Mouse (Mus musculus): Measurements from ENCODE around the gene Psma6. TPM values are rescaled to one million over a fixed set of nuclear protein-coding genes. Genes with fewer than 3 reads are reported as not detected.
"Not testable (repeated sequence)": the region's sequence is repeated elsewhere in the genome, so short reads cannot be mapped to it uniquely, and the experiment has no call there.

The Psma6 gene
- polyA plus RNA-seq (2014; fragmentation: Nextera tagmentation; extraction: Ambion mirVana): 336 and 340 TPM in 2 replicates

DNA sequence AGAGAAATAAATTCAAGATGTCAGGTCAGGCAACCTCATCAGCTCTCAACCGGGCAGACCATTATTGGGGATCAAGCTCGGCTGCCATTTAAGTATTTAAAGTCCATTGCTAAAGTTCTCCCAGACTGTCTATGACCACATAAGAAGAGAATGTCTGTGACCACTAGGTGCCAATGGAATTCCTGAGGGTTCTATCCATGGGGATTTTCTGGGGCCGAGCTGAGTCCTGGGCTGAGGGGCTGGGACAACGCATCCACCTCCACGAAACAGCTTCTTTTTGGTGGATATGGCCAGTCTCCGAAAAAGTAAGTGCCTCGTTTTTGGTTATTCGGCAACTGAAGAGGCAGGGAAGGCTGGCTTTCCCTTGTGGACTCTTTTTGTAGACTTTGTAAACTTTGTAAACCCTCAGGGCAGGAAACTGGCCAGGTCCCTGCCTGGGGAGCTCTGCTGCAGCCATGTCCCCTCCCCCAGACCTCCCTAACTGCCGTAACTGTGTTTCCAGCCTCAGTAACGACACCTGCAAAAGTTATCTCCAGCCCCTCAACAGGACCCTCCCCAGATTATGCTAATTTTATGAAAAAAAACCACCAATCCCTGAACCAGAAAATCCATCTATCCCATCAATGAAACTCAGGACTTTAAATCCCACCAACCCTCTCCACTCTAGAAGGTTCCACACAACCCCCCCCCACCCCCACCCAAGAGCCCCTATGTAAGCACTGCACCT, at the start of gene Psma6:
Gene Psma6, plus strand, starts transcription at position 200 of the 727 bp plus-strand sequence.
- WGBS (ENCODE audit: insufficient replicate concordance): 69% methylated on average over 10 of the region's 10 CpGs
- Histone ChIP-seq H3K27ac (ENCODE audit: low read depth, low read length) (no peak within 1 kb of the TSS), H3K9me3 (replicated peaks; ENCODE audit: control insufficient read depth, low read length) (no peaks in the 10 kb centered on the region), H3K27me3 (ENCODE audit: control insufficient read depth, insufficient read depth, low read length) (no peaks in the 10 kb centered on the region), H3K4me2 (no peak within 1 kb of the TSS), H3K9ac (ENCODE audit: low read depth, low read length) (no peak within 1 kb of the TSS), H3K4me1 (ENCODE audit: control insufficient read depth, insufficient read depth, low read length) (no peaks in the 10 kb centered on the region; the same call in 1 of the 2 replicates), H3K4me3 (ENCODE audit: low read depth, low read length) (no peak within 1 kb of the TSS), H3K36me3 (ENCODE audit: control insufficient read depth, insufficient read depth, low read length) (no peaks in the 10 kb centered on the region)
- ATAC-seq (replicated peaks; ENCODE audit: insufficient number of reproducible peaks, low FRiP score, low TSS enrichment): no peak

DNA sequence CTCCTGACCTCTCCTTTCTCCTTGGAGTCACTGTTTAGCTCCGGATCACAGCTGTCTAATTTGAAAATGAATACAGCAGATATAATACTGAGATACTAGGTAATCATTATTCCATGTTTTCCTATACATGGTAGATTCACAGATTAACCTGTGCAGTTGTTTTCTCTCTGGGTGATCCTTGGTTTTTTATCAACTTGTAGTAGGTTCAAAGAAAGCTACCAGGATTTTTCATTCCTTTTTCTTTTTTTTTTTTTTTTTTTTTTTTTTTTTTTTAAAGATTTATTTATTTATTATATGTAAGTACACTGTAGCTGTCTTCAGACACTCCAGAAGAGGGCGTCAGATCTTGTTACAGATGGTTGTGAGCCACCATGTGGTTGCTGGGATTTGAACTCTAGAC, 45.5 kb upstream of the Psma6 start:
- 93% methylated on average over 1 of the region's 2 CpGs for WGBS (ENCODE audit: insufficient replicate concordance)
- H3K36me3 ChIP-seq (ENCODE audit: control insufficient read depth, insufficient read depth, low read length); H3K4me3 ChIP-seq (ENCODE audit: low read depth, low read length); ATAC-seq (replicated peaks; ENCODE audit: insufficient number of reproducible peaks, low FRiP score, low TSS enrichment); H3K4me1 ChIP-seq (ENCODE audit: control insufficient read depth, insufficient read depth, low read length); H3K9me3 ChIP-seq (replicated peaks; ENCODE audit: control insufficient read depth, low read length); H3K27me3 ChIP-seq (ENCODE audit: control insufficient read depth, insufficient read depth, low read length); H3K9ac ChIP-seq (ENCODE audit: low read depth, low read length); H3K4me2 ChIP-seq; H3K27ac ChIP-seq (ENCODE audit: low read depth, low read length): not testable (repeated sequence)

DNA sequence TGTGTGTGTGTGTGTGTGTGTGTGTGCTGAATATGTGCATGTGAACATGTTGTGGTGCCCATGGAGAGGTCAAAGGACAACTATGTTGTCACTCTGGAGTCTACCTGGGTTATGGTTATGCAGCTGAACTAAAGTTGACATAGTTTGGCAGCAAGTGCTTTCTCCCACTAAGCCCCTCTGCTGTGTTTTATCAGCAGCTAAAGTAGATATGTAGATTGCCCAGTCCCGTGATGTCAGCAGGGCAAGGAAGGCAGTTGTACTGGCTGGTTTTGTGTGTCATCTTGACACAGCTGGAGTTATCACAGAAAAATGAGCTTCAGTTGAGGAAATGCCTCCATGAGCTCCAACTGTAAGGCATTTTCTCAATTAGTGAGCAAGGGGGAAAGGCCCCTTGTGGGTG, 41.0 kb upstream of the Psma6 start:
- not testable (repeated sequence) for H3K9ac ChIP-seq (ENCODE audit: low read depth, low read length); H3K4me3 ChIP-seq (ENCODE audit: low read depth, low read length); H3K4me1 ChIP-seq (ENCODE audit: control insufficient read depth, insufficient read depth, low read length); H3K9me3 ChIP-seq (replicated peaks; ENCODE audit: control insufficient read depth, low read length); H3K36me3 ChIP-seq (ENCODE audit: control insufficient read depth, insufficient read depth, low read length); H3K27ac ChIP-seq (ENCODE audit: low read depth, low read length); H3K27me3 ChIP-seq (ENCODE audit: control insufficient read depth, insufficient read depth, low read length); ATAC-seq (replicated peaks; ENCODE audit: insufficient number of reproducible peaks, low FRiP score, low TSS enrichment); H3K4me2 ChIP-seq
- 22% methylated on average over 1 of the region's 1 CpGs for WGBS (ENCODE audit: insufficient replicate concordance)

DNA sequence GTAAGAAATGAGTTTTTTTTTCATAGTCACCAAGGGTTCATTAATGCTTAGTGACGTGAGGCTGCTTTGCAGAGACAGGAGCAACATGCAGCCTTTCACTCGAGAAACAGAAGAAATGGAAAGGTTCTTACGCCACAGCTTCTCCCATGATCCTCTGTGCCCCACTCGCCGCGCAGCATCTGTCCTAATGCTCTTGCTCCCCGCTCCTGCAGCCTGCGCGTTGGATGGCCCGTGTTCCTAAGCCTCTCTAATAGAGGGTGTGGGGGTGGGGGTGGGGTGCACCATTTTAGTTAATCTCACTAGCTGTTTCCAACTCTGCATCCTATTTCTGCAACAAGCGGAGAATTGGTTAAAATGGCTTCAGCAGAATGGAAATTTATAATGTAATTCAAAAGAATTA, 40.0 kb upstream of the Psma6 start:
- 0 out of 2 replicates have a peak overlapping the region, but pooled peaks have one; percentile 22 for H3K27ac ChIP-seq (ENCODE audit: low read depth, low read length)
- H3K27me3 ChIP-seq (ENCODE audit: control insufficient read depth, insufficient read depth, low read length): no peaks in the 10 kb centered on the region
- ATAC-seq (replicated peaks; ENCODE audit: insufficient number of reproducible peaks, low FRiP score, low TSS enrichment): no peak
- WGBS (ENCODE audit: insufficient replicate concordance): 83% methylated on average over 11 of the region's 11 CpGs
- no peak overlapping the region for H3K4me2 ChIP-seq
- no peaks in the 10 kb centered on the region for H3K36me3 ChIP-seq (ENCODE audit: control insufficient read depth, insufficient read depth, low read length)
- 0 out of 2 replicates have a peak, but pooled peaks cover 3% of the 10 kb centered on the region for H3K4me1 ChIP-seq (ENCODE audit: control insufficient read depth, insufficient read depth, low read length)
- H3K9me3 ChIP-seq (replicated peaks; ENCODE audit: control insufficient read depth, low read length): no peaks in the 10 kb centered on the region
- H3K4me3 ChIP-seq (ENCODE audit: low read depth, low read length): no peak overlapping the region
- no peak overlapping the region for H3K9ac ChIP-seq (ENCODE audit: low read depth, low read length)

DNA sequence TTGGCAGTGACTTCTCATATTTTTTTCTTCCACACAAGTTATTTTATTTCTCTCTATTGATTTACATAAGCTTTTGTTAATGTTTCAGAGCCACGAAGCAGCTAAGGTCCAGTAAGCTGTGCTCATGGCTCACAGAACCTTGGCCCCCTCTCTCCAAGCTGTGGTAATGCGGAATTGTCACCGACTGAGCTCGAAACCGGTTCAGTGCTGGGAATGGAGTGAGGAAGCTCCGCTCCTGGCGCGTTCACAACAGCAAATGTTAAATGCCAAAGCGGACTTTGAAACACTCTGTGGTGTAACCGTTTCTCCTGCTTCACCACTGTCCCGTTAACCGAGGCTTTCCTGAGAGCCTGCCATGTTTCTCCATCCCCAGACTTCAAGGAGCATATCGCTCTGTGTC, 39.4 kb upstream of the Psma6 start:
- Histone ChIP-seq H3K9ac (ENCODE audit: low read depth, low read length) (no peak overlapping the region), H3K4me3 (ENCODE audit: low read depth, low read length) (no peak overlapping the region), H3K9me3 (replicated peaks; ENCODE audit: control insufficient read depth, low read length) (no peaks in the 10 kb centered on the region), H3K27ac (ENCODE audit: low read depth, low read length) (peak overlapping the region; percentile 55), H3K4me2 (no peak overlapping the region), H3K36me3 (ENCODE audit: control insufficient read depth, insufficient read depth, low read length) (no peaks in the 10 kb centered on the region), H3K4me1 (ENCODE audit: control insufficient read depth, insufficient read depth, low read length) (0 out of 2 replicates have a peak, but pooled peaks cover 3% of the 10 kb centered on the region), H3K27me3 (ENCODE audit: control insufficient read depth, insufficient read depth, low read length) (no peaks in the 10 kb centered on the region)
- no peak for ATAC-seq (replicated peaks; ENCODE audit: insufficient number of reproducible peaks, low FRiP score, low TSS enrichment)
- 66% methylated on average over 13 of the region's 13 CpGs for WGBS (ENCODE audit: insufficient replicate concordance)

DNA sequence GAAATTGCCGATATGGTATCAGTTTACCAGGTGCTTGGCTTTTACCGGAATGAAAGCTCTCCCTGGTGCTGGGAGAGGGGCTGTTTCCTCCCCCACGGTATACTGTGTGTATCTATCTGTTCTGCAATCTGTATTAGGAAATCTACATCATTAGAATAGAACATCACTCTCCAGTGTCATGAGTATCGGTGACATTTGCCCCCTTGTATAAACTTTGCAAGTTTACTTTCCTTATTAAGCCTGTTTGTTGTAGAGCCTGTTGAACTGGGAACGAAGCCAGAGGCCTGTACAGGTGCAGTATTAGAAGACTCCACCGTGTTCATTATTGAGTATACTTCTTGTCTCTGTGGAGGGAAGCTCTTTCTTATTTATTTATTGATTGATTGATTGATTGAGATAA, 30.6 kb upstream of the Psma6 start:
- 74% methylated on average over 6 of the region's 6 CpGs for WGBS (ENCODE audit: insufficient replicate concordance)
- H3K4me2 ChIP-seq: no peak overlapping the region
- H3K9me3 ChIP-seq (replicated peaks; ENCODE audit: control insufficient read depth, low read length): no peaks in the 10 kb centered on the region
- H3K27me3 ChIP-seq (ENCODE audit: control insufficient read depth, insufficient read depth, low read length): no peaks in the 10 kb centered on the region
- no peaks in the 10 kb centered on the region for H3K4me1 ChIP-seq (ENCODE audit: control insufficient read depth, insufficient read depth, low read length)
- no peak overlapping the region for H3K27ac ChIP-seq (ENCODE audit: low read depth, low read length)
- H3K4me3 ChIP-seq (ENCODE audit: low read depth, low read length): no peak overlapping the region
- H3K36me3 ChIP-seq (ENCODE audit: control insufficient read depth, insufficient read depth, low read length): no peaks in the 10 kb centered on the region
- H3K9ac ChIP-seq (ENCODE audit: low read depth, low read length): no peak overlapping the region
- ATAC-seq (replicated peaks; ENCODE audit: insufficient number of reproducible peaks, low FRiP score, low TSS enrichment): no peak

DNA sequence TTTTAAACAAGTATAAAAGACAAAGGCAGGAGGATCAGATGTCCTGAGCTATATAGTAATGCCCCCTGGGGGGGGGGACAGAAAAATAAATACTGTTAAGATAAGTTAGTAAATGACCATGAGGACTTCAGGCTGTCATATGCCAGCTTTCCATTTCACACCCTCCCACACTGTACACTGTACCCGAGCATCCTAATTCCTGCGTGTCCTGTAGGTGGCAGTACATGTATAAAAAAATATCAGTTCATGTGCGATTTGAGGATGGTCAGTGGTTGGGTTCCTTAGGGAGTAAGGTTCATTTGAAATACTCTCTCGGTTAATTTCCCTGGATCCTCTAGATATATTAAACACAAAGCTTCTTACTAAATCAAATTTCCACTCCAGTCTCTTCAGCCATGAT, 29.1 kb upstream of the Psma6 start:
- no peak for ATAC-seq (replicated peaks; ENCODE audit: insufficient number of reproducible peaks, low FRiP score, low TSS enrichment)
- 59% methylated on average over 4 of the region's 4 CpGs for WGBS (ENCODE audit: insufficient replicate concordance)
- Histone ChIP-seq H3K9ac (ENCODE audit: low read depth, low read length) (no peak overlapping the region), H3K27ac (ENCODE audit: low read depth, low read length) (no peak overlapping the region), H3K4me3 (ENCODE audit: low read depth, low read length) (no peak overlapping the region), H3K27me3 (ENCODE audit: control insufficient read depth, insufficient read depth, low read length) (no peaks in the 10 kb centered on the region), H3K9me3 (replicated peaks; ENCODE audit: control insufficient read depth, low read length) (no peaks in the 10 kb centered on the region), H3K4me2 (no peak overlapping the region), H3K4me1 (ENCODE audit: control insufficient read depth, insufficient read depth, low read length) (no peaks in the 10 kb centered on the region), H3K36me3 (ENCODE audit: control insufficient read depth, insufficient read depth, low read length) (no peaks in the 10 kb centered on the region)

DNA sequence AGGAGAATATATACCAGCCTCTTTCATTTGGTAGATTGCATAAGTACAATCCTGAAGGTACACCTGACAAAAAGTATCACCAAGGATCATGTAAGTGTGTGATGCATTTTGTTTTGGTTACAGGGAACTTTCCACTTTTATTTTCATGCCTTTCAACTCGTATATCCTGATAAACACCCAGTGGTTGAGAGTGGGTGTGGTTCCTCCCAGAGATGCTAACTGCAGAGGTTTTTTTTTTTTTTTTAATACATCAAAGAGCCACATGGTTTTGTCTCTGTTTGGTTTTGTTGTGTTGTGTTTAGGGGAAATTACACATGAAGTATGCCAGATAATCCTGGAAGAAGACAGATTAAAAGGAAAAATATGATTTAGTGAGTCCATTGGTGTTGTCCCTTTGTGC, 26.7 kb upstream of the Psma6 start:
- Histone ChIP-seq H3K27ac (ENCODE audit: low read depth, low read length) (no peak overlapping the region), H3K9me3 (replicated peaks; ENCODE audit: control insufficient read depth, low read length) (no peaks in the 10 kb centered on the region), H3K4me3 (ENCODE audit: low read depth, low read length) (no peak overlapping the region), H3K27me3 (ENCODE audit: control insufficient read depth, insufficient read depth, low read length) (no peaks in the 10 kb centered on the region), H3K36me3 (ENCODE audit: control insufficient read depth, insufficient read depth, low read length) (no peaks in the 10 kb centered on the region), H3K9ac (ENCODE audit: low read depth, low read length) (no peak overlapping the region), H3K4me2 (no peak overlapping the region), H3K4me1 (ENCODE audit: control insufficient read depth, insufficient read depth, low read length) (no peaks in the 10 kb centered on the region)
- 54% methylated on average over 1 of the region's 1 CpGs for WGBS (ENCODE audit: insufficient replicate concordance)
- no peak for ATAC-seq (replicated peaks; ENCODE audit: insufficient number of reproducible peaks, low FRiP score, low TSS enrichment)

DNA sequence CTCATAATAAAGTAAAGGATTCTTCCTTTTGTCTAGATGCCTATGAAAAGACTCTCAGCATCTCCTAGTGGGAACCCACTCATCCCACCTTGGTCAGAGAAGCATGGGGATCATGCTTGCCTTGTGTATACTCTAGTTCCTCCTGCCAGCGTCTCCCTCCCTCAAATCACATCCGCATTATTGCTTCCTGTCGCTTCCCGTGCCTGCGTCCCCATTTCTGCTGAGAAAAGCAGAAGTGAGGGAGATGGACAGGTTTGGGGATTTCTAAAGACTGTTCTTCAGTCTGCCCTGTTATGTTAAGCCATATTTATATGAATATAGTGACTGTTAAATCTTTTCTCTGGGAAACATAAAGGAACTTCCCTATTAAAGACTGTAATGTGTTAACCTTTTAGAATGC, 23.1 kb upstream of the Psma6 start:
- Histone ChIP-seq H3K4me2 (no peak overlapping the region), H3K9me3 (replicated peaks; ENCODE audit: control insufficient read depth, low read length) (no peaks in the 10 kb centered on the region), H3K4me3 (ENCODE audit: low read depth, low read length) (no peak overlapping the region), H3K27me3 (ENCODE audit: control insufficient read depth, insufficient read depth, low read length) (no peaks in the 10 kb centered on the region), H3K36me3 (ENCODE audit: control insufficient read depth, insufficient read depth, low read length) (no peaks in the 10 kb centered on the region), H3K9ac (ENCODE audit: low read depth, low read length) (no peak overlapping the region), H3K27ac (ENCODE audit: low read depth, low read length) (no peak overlapping the region), H3K4me1 (ENCODE audit: control insufficient read depth, insufficient read depth, low read length) (no peaks in the 10 kb centered on the region)
- WGBS (ENCODE audit: insufficient replicate concordance): 77% methylated on average over 5 of the region's 5 CpGs
- ATAC-seq (replicated peaks; ENCODE audit: insufficient number of reproducible peaks, low FRiP score, low TSS enrichment): no peak
